Mouse (Mus musculus) macrophage (primary cell): ENCODE data around the gene Fstl3. TPM values are rescaled to one million over a fixed set of nuclear protein-coding genes. Genes with fewer than 3 reads are reported as not detected.

ENCODE experiments used
- H3K27ac ChIP-seq: fragments of 350-480 bp; formaldehyde crosslinking; 2 replicates; pipeline ENCODE4 v1.9.0; 2021
- H3K36me3 ChIP-seq: fragments of 350-480 bp; formaldehyde crosslinking; 2 replicates; pipeline ENCODE4 v1.9.0; 2021; ENCODE audit errors: inconsistent target
- H3K4me3 ChIP-seq: fragments of 350-480 bp; formaldehyde crosslinking; 2 replicates; pipeline ENCODE4 v1.9.0; 2021; ENCODE audit errors: inconsistent target
- H3K79me2 ChIP-seq: fragments of 350-480 bp; formaldehyde crosslinking; 2 replicates; pipeline ENCODE4 v1.9.0; 2021; ENCODE audit errors: inconsistent target
- WGBS: methylation state at CpG from one replicate; pipeline ENCODE4 v1.1.7; 2026; ENCODE audit warnings: inconsistent platforms; ENCODE audit not compliant: missing documents; 5-methylcytosine and 5-hydroxymethylcytosine counted together
- polyA plus RNA-seq: library from polyadenylated mRNA; stranded (reverse); fragments of 250-400 nt; gene quantifications from 3 replicates; pipeline ENCODE4 v1.2.4, GENCODE M21; 2018; ENCODE audit warnings: inconsistent platforms

The Fstl3 gene
- polyA plus RNA-seq, 1 experiment from 2014 or later = 0.67 TPM

GRCm38 (mm10) chr10:79803716-79804323 lies 26.7 kb downstream of the Fstl3 start:
- Histone ChIP-seq H3K79me2 (no peaks in the 10 kb centered on the region), H3K4me3 (no peak overlapping the region), H3K36me3 (no peaks in the 10 kb centered on the region), H3K27ac (no peak overlapping the region)
- 77% methylated on average over 27 of the region's 29 CpGs for WGBS

- Histone ChIP-seq H3K79me2 (no peaks in the 10 kb centered on the region), H3K36me3 (no peaks in the 10 kb centered on the region), H3K27ac (no peak overlapping the region), H3K4me3 (no peak overlapping the region)
- WGBS = 86% methylated on average over 11 of the region's 11 CpGs
These were observed 28.6 kb downstream of the Fstl3 start for GRCm38 (mm10) chr10:79805636-79806035.

DNA sequence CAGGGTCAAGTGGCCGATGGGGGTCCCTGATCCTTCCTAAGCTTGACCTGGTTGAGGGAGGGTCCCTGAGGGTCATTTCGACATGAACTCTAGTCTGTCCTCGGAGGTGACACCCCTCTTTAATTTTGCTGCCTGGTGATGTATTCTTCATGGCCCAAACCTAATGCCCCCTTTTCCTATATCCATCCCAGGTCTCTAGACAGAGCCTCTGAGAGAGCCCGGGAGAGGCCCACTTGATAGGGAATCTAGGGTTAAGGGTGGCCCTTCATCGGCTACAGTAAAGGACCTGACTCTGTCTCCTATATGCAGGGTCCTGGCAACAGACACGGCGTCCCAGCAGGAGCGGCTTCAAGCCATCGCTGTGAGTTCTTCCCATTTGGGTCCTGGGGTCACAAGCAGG lies 29.3 kb downstream of the Fstl3 start:
- Histone ChIP-seq H3K36me3 (no peaks in the 10 kb centered on the region), H3K4me3 (no peak overlapping the region), H3K79me2 (no peaks in the 10 kb centered on the region), H3K27ac (no peak overlapping the region)
- WGBS = 94% methylated on average over 9 of the region's 9 CpGs

GRCm38 (mm10) chr10:79806972-79807371 lies 29.9 kb downstream of the Fstl3 start:
- WGBS = 89% methylated on average over 10 of the region's 10 CpGs

DNA sequence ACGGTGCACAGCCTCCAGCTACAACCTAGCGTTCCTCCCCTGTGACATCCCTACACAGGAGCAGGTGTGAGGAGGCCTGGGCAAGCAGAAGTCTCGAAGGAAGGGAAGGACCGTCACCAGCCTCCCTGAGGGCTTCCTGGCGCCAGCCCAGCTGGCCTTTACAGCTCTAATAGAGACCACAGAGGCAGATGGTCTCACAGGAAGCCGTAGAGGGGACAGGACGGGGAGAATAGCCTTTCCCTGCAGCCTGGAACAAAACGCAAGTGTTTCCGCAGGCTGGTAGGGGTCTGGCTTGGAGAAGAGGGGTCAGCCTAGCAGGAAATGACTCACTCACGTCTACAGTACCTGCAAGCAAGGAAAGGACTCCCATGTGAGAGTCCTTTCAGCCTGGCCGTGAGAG lies 30.8 kb downstream of the Fstl3 start:
- Histone ChIP-seq H3K36me3 (no peaks in the 10 kb centered on the region), H3K79me2 (no peaks in the 10 kb centered on the region), H3K4me3 (no peak overlapping the region), H3K27ac (no peak overlapping the region)
- WGBS = 88% methylated on average over 11 of the region's 11 CpGs

More at GRCm38 (mm10) chr10:79806972-79807371, 29.9 kb downstream of the Fstl3 start:
- no peaks in the 10 kb centered on the region for H3K79me2 ChIP-seq
- H3K36me3 ChIP-seq = no peaks in the 10 kb centered on the region
- no peak overlapping the region for H3K27ac ChIP-seq
- H3K4me3 ChIP-seq = no peak overlapping the region

- H3K79me2 ChIP-seq = no peaks in the 10 kb centered on the region
- no peaks in the 10 kb centered on the region for H3K36me3 ChIP-seq
- H3K27ac ChIP-seq = no peak overlapping the region
- no peak overlapping the region for H3K4me3 ChIP-seq
- 96% methylated on average over 11 of the region's 11 CpGs for WGBS
These were observed 31.7 kb downstream of the Fstl3 start for GRCm38 (mm10) chr10:79808728-79809127.

- H3K36me3 ChIP-seq = no peaks in the 10 kb centered on the region
- H3K79me2 ChIP-seq = no peaks in the 10 kb centered on the region
- H3K27ac ChIP-seq = no peak overlapping the region
- 41% methylated on average over 15 of the region's 15 CpGs for WGBS
- no peak overlapping the region for H3K4me3 ChIP-seq
These were observed 34.9 kb downstream of the Fstl3 start for GRCm38 (mm10) chr10:79811736-79812637.

- WGBS = 96% methylated on average over 5 of the region's 5 CpGs
- Histone ChIP-seq H3K36me3 (no peaks in the 10 kb centered on the region), H3K27ac (no peak overlapping the region), H3K4me3 (no peak overlapping the region), H3K79me2 (no peaks in the 10 kb centered on the region)
These were observed 37.3 kb downstream of the Fstl3 start for GRCm38 (mm10) chr10:79814271-79814842.

DNA sequence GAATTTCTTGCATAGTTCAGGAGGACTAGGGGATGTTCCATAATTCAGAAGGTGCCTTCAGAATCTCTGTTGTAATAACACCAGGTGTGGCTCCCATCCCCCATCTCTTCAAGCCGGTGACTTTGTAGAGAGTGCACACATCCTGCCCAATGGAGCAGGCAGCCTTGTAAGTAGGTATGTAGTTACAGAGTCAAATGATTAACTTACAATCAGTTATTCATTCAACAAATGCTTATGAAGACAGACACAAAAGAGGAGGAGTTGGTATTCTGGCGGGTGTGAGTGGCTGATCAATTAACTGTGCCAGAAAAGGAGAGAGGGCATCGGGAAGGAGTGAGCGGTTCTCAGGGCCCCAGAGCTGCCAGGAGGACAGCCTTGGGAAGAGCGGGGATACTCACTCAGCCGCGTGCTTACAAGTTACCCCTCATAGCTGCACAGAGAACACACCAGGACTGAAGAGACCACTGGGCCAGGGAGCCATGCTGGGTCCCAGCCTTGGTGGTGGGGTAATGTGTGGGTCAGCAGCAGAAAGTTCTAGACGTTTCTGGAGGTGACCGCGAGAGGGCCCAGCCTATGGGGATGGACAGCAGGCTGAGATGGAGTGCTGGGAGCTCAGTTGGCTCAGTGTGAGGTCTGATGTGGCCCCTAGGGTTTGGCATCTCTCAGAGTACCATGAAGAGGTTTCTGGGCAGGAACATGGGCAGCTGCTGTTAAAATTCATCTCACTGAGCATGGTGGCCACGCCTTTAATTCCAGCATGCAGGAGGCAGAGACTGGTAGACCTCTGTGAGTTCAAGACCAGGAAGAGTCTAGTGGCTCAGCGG lies 38.8 kb downstream of the Fstl3 start:
- H3K4me3 ChIP-seq = no peak overlapping the region
- no peak overlapping the region for H3K27ac ChIP-seq
- 97% methylated on average over 12 of the region's 12 CpGs for WGBS
- no peaks in the 10 kb centered on the region for H3K36me3 ChIP-seq
- no peaks in the 10 kb centered on the region for H3K79me2 ChIP-seq

GRCm38 (mm10) chr10:79817111-79817510 lies 40.0 kb downstream of the Fstl3 start:
- Histone ChIP-seq H3K27ac (no peak overlapping the region), H3K36me3 (no peaks in the 10 kb centered on the region), H3K4me3 (no peak overlapping the region), H3K79me2 (no peaks in the 10 kb centered on the region)
- 77% methylated on average over 2 of the region's 2 CpGs for WGBS

DNA sequence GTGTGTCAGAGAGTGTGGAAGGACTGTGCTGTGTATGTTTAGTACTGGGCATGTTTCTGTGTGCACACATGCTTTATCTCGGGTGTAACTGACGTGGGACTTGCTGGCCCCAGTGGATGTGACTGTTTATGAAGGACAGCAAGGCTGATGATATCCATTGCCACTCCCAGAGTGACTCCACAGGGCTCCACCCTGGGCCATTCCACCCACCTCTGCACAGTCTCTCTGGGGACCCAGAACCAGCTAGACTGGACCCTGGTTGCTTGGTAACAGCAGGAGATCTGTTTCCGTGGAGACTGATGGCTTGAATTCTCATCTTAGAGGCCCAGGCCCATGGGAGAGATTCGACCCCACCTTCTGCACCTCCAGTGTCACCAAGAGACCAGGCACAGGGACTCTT lies 41.2 kb downstream of the Fstl3 start:
- 95% methylated on average over 4 of the region's 4 CpGs for WGBS
- Histone ChIP-seq H3K27ac (no peak overlapping the region), H3K4me3 (no peak overlapping the region), H3K36me3 (no peaks in the 10 kb centered on the region), H3K79me2 (no peaks in the 10 kb centered on the region)

GRCm38 (mm10) chr10:79819606-79820005 lies 42.5 kb downstream of the Fstl3 start:
- Histone ChIP-seq H3K36me3 (no peaks in the 10 kb centered on the region), H3K4me3 (no peak overlapping the region), H3K79me2 (no peaks in the 10 kb centered on the region), H3K27ac (no peak overlapping the region)
- WGBS = 95% methylated on average over 14 of the region's 17 CpGs

GRCm38 (mm10) chr10:79820277-79820676 lies 43.2 kb downstream of the Fstl3 start:
- H3K36me3 ChIP-seq = no peaks in the 10 kb centered on the region
- no peaks in the 10 kb centered on the region for H3K79me2 ChIP-seq
- no peak overlapping the region for H3K27ac ChIP-seq
- H3K4me3 ChIP-seq = no peak overlapping the region
- 85% methylated on average over 8 of the region's 8 CpGs for WGBS

DNA sequence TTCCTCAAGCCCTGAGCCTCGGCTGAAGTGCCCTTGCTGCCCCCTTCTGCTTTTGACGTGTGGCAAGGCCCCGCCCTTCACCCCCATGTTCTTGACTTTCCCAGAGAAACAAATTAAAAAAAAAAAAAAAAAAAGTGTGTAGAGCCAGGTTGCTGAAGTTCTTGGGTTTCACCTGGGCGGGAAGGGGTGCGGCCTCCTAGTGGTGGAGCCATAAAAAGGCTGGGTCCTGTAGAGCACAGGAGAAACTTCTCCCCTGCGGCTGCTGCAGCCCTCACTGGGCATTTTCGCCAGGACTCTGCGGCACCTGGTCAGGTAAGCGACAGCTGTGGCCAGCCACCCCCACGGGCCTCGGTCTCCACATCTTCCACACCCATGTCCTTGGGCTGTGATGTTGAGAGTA lies 43.7 kb downstream of the Fstl3 start, which contains the start of gene Misp:
Gene Misp, plus strand, starts transcription at position 208 of the 400 bp plus-strand sequence.
- 71% methylated on average over 11 of the region's 11 CpGs for WGBS
- Histone ChIP-seq H3K36me3 (no peaks in the 10 kb centered on the region), H3K27ac (no peak within 1 kb of the TSS), H3K79me2 (no peaks in the 10 kb centered on the region), H3K4me3 (no peak within 1 kb of the TSS)
